Mouse (Mus musculus) adrenal gland, adult 8-10 months (tissue): ENCODE data around the gene Otx1. TPM values are rescaled to one million over a fixed set of nuclear protein-coding genes. Genes with fewer than 3 reads are reported as not detected.

ENCODE experiments used
- DNase-seq: peaks from one replicate; pipeline ENCODE4 v3.0.0; 2022
- total RNA-seq, 4 experiments: library from RNA; stranded (reverse); gene quantifications; 2 replicates each; pipeline ENCODE4 v1.2.4; 2022

Gene Otx1
- total RNA-seq, 4 experiments from 2014 or later = not detected

DNA sequence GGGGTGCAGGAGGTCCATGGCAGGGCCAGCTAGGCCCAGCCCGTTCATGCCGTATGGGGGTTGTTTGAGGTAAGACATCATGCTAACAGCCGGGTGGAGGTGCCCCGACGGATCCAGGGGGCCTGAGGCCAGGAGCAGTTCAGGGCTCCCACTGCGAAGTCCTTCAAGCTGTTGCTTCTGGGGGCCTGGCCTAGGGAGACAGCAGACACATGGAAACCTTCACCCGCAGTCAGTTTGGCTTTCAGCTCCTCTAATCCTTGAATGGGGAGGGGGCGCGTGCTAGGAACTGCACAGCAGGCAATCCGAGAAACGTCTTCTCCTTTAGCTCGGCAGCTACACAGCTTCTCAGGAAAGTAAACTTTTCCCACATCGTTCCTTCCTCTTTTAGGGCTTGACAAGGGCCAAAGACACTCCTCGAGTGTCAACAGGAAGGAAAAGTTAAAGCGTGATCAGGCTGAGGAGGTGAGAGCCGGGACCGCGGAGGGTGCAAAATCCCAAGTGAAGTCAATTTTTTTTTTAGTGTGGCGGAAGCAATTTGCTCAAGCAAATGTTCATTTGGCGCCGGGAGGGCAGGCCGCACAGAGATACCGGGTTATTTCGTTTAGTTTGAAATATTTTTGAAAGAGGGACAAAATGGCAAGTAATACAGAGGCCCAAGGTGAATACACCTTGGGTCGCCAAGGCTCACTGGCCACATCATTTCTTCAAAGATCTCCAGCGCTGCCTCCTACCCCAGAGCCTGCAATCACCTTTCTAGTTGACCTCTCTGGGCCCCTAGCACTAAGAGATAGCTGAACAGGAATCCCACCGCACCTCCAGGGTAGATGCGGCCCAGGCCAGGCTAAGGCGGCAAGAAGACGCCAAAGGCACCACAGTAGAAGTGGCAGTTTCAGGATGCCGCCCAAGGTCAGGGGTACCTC lies 3.0 kb downstream of the Otx1 start:
- DNase-seq = no peak

DNA sequence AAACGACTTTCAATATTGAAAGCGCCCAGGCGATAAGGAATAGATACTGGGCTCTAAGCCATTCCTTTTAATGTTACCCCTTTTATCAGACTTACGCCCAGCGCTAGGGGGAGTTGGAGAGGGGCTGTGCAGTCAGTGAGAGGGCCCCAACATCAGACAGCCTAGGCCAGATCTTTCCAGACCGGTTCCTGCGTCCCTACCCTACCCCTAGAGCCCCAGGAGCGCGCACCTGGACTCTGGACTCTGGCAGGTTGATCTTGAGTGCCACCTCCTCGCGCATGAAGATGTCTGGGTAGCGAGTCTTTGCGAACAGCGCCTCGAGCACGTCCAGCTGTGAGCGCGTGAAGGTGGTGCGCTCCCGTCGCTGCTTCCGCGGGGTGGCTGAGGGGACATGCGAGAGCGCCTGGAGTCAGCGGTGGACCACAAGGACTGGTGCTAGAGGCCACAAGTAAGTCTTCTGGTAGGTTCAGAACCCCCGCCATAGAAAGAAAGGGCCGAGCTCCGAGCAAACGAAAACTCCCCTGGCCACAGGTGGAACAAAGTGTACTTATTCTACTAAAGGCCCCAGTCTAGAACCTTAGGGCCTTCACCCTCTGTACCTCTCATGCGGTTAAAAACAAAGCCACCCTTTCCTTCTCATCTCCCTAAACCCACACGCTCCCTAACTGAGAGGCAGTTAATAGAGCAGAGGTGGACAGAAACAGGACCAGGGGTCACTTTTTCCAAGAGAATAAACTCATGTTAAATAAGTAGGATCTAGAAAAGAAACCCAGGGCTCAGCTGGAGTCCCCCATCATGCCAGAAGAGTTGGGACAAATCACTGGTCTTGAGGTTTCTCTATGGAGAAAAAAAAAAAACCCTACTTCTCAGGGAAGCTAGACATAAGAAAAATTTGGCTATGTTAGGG lies 4.3 kb downstream of the Otx1 start:
- no peak for DNase-seq

DNA sequence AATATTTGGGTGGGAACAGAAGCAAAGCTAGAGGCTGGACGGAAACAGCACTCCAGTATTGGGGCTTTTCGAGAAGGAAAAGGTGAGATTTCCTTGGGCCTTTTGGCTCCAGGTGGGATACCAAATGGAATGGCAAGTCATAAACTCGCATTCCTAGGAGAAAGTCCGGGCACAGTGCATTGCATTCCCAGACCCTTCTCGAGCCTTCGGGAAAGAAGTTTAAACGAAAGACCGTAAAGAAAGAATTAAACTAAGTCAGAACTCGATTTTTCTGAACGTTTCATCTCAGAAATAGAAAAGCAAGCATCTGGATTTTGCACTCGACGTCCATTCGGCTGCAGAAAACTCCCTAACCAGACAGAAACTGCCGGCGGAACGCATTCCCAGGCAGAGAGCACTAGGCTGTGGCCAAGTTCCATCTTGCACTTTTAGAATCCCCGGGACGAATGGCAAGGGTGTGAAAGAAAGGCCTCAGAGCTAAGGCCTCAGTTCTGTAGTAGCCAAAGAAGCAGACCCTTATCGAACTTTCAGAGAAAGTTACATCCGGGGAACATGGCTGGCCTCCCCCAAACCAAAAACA lies 5.0 kb downstream of the Otx1 start:
- DNase-seq = no peak

DNA sequence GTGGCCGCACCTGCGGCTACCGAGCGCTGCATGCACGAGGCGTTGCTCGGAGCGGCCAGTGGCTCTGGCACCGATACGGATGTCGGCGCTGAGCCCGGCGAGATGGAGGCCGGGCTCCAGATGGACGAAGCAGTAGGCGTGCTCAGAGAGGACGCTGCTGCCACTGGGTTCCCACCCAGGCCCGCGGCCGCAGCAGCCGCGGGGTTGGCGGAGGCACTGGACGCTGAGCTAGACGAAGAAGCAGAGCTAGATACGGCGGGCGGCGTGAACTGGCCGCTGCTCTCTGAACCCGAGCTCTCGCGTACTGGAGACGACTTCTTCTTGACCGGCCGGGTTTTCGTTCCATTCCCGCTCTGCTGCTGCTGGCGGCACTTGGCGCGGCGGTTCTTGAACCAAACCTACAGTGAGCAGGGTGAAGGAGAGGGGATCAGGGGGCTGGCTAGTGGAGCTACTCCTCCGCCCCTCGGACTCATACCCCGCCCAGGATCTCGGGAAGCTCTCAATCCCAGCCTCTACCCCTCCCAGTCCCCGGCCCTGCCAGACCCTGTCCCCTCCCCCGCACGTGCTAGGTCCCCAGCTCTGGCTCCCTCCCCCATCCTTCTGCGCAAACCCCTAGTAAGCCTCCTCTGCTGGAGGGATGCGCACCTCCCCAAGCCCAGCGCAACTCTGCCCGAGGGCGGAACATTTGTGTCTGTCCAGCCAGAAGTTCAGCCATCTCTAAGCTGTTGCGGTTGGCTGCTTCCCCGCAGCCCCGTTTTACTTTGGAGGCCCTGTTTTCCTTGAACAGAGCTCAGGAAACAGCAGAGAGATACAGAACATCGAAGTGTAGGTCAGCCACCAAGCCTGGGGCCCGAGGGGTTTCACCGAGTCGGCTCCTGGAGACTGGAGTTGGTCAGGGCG lies 5.8 kb downstream of the Otx1 start:
- DNase-seq = no peak

DNA sequence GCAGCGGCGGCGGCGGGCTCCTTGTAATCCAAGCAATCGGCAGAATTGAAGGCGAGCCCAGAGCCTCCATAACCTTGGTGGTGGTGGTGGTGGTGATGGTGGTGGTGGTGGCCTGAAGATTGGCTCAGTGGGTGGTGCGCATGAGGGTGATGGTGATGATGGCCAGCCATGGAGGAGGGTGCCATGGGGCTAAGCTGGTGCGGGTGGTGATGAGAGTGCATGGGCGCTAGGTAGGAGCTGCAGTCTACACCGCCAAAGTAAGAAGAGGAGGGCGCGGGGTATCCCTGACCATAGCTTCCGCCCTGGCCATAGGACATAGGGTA lies 6.4 kb downstream of the Otx1 start:
- DNase-seq = no peak

DNA sequence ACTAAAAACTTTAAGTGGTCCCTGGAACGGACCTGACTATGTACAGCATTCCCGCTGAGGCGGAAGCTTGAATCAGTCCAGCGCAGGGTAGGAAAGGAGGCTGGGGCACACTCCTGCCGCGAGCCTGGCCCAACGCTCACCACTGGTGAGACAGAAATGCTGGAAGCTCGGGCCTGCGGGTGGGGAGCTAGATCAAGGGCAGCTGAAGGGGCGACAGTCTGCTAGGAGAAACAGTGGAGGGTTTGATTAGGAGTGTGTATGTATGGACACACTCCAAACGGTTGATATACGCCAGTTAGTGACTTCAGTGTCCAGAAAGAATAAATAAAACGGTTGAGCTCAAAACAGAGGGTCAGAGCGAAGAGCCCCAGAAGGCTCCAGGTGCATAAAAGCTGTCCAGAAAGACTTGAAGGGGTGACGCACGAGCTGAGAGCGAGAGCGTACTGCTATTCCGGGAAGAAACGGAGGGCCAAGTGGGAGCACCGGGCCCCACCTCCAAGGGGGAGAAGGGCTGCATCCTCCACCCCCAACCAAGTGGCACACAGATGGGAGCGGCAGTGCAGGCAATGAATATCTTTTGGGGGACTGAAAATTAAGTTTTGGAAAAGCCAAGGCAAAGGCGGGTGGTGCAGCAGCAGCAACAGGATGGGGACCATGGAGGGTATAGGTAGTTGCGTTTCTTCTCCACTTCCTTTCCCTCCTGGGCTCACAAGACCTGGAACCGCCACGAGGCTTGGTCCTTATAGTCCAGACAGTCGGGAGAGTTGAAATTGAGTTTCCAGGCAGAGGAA lies 7.0 kb downstream of the Otx1 start:
- DNase-seq = no peak

DNA sequence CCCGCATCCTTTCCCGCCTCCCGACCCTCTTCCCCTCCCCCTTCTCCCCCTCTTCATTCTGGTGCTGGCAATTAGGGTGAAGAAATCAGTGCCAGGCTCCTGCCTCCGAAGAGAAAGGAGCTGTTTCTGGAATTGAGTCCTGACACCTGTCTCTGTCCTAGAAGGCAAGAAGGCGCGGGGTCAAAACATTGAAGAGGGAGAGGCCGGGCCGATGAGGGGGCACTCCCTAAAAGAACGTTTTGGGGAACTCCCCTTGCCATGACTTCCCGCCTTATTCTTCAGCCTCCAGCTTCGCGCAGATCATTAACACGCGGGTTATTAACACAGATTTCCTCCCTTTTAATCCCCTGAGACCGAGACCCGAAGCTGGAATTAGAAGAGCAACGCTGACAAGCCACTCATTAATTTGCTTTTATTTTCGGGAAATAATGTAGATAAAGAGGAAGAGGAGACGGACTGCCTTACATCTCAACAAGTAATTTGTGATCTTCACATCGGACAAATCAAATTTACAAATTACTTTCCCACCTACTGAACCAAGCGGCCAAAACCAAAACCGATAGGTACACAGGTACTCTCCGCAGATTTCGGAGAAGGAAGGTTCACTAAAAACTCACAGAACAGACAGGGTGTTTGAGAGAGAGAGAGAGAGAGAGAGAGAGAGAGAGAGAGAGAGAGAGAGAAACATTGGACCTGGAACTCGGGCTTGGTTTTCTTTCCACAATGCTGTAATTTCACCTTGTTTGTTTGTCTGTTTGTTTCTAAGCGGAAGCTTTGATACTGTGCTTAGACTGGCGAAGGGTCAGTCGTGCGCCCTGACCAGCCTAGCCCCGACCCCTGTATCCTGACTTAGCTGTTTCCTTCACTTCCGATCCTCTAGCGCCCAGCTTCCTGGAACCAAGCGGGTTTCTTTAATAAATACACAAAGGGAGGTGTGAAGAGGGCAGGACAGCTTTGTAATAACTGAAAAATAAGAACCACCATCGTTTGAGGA lies 8.0 kb downstream of the Otx1 start:
- no peak for DNase-seq

DNA sequence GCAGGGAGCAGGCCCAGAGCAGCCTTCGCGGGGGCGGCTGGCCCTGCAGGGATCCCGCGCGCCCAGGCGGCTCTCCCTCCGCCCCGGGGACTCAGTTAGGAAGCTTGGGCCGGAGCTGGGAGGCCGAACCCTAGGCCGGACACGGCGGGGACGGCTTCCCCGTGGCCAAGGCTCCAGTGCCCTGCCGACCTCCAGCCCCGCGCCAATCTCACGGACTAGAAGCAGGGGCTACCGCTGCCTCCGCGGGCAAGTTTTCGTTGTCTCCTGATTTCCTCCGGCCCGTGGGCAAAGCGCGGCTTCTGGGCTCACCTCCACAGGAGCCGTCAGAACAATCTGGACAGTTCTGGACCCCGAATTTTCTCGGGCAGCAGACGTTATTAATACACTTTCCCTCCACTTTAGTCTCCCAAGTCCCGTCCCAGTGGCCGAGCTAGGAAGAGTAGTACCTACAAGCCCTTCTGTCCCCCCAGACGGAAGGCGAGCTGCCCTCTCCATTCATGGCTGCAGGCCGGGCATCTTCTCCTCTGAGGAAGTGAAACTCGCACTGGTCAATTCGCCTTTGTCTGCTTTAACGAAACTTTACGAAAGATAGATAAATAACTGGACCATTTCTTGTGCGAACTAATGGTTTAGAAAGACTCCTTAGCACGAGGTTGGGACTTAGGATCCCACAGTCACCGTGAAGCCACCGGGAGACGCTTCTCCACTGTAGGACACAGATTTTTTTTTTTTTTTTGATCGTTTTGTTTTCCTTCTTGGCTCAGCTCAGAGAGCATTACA lies 8.9 kb downstream of the Otx1 start:
- no peak for DNase-seq

DNA sequence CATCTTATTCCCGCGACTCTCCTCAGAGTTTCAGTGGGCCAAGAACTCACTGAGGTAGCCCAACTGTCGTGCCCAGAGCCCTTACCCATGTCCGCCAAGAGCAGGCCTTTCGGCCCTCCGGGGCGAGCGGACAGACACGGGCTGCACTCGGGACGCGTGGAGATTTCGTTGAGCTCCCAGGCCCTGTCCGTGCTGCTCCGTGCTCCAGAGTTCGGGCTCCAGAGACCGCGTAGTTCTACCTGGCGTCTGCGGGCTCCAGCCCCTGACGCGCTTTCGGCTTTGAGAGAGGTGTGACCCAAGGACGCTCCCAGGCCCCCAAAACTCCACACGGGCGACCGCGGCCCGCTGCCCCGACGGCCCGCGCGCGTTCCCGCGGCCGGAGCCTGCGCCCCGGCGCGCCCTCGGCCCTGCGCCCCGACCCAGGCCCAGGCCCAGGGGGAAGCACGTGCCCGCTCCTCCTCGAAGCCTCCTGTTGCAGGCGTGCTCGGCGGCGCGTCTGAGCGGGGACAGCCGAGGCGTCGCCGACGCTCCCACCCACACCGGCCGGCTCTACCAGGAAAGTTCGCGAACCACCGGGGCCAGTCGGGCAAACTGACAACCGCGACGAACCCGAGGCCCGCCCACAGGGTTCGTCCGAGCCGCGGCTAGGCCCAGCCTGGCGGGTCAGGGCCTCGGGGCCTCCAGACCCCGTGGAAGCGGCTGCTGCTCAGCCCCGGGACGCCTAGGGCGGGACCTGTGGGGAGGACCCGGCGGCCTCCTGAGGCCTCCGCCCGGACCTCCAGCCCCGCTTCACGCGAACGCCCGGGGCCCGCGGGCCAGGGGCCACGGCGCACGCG lies 9.7 kb downstream of the Otx1 start:
- DNase-seq = no peak

DNA sequence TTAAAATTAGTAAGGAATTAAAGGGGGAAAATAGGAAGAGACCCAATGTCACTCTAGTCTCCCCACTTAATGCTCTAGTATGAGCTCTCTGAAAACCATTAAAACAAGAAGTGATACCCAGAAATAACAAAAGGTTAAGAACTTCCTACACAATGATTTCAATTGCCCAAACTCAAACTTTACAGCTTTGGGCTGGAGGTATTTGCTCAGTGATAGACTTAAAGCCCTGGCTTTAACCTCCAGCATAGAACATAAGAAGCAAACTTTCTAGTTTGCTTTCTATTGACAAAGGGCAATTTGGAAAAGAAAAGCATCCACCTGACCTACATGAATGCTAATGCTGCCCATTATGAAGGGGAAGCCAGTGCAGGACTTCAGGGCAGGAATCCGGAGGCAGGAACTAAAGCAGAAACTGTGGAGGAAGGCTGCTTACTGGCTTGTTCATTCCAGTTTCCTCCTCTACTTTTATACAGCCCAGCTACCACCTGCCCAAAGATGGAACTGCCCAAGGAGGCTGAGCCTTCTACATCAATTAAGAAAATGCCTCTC lies 14.2 kb downstream of the Otx1 start:
- DNase-seq = no peak

DNA sequence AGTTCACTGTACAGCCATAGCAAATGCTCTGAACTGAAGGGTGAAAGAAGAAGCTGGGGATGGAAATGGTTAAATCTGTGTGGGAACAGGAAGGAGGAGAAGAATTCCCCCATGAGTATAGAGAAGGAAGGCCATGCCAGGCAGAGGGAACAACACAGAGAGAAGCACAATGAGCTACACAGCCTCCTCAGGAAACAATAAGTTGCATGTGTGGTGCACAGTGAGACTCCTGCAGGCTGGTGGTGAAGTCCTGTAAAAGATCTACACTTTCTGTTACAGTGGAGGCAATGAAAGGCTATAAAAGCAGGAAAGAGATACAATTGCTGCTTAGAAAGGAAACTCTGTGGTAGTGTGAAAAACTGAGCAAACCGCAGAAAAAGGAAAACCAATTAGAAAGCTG lies 17.6 kb downstream of the Otx1 start:
- no peak for DNase-seq

DNA sequence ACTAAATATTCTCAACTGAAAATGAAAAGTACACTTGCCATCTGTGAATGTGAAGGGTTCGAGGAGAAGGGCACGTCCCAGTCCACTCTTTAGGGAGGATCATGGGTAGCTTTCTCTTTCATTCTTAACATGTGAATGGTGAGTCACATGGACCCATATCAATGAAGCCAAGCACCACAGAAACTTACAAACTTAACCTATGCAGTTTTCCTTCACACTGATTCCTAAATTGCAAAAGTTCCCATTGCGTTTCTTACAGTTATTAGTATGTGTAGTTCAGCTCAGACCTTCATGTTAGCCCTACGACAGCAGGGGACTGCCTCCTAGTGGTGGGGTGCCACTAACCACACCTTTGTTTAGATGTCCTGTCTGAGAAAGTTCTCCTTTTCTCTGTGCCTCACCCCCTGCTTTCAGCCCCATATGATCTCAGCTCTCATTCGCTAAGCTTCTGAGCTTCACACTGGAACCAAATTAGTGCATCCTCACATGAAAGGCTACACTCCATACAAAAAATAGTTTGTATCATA lies 28.6 kb downstream of the Otx1 start:
- DNase-seq = no peak

DNA sequence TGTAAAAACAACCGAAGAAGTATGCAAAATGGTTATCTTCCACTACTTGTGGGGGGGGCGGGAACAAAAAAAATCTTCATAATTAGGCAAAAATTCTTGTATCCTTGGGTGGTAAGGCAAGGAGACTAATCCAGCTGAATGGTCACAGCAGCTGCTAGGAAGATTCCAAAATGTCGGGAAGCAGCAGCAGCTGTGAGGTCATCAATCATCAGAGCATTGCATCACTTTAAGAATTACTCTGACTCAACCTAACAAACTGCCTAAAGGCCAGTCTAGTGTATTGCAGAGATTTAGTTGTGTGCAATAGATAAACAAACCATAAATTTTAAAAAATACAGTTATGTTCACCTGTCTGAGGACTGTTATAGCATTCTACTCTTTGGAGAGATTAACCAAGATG lies 29.1 kb downstream of the Otx1 start:
- no peak for DNase-seq

DNA sequence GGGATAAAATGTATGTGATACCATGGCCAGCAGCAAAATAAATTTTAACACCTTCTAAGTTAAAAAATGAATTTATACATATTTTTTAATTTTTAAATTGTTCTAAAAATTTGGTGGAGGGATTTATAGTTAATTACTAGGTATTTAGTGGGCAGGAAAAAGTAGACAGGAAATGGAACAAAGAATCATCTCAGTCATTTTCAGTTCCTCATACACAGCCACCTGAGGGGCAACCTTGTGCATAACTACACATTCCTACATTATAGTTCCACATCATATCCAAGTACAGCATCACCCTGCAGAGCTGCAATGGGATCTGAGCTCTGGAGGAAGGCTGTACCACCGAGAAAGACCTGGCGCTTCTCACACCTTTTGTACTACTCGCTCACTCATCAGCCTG lies 33.8 kb downstream of the Otx1 start:
- no peak for DNase-seq

DNA sequence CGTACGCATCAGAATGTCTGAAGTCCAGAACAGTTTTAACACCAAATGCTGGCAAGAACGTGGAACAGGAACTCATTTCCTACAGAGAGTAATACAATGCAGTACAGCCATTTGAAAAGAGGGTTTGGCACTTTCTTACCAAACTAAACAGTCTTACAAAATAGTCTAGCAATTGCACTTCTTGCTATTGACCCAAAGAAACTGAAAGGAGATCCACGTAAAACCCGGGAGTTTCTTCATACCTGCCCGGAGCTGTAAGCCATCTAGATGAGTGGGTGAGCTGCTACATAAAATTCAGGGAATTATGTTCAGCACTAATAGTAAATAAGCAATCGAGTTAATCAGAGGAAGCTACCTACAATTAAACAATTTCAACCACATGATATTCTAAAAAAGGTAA lies 47.5 kb downstream of the Otx1 start:
- DNase-seq = no peak

DNA sequence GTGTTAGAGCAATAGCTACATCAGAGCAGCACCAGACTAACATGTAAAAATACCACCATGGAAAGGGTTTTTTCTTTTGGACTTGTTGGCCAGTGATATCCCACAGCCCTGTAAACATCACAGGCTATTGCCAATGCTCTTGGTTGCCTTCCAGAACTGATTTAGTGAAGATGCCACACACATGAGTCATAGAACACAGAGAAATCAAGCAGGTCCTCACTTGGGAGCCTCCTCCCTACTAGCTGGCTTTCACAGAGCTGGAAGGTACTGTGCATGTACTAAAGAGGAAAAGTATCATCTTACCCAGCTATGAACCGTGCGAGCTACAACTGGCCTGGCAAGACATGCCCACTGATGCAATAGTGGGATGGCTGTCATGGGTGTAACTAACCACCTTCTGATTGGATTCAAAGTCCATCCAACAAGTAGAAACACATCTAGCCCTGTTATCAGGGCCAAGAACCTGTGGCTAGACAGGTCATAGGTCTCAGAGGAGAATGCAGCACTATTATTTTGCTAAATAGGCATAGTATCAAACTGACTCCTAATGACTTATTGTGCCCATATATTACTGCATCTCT lies 51.0 kb downstream of the Otx1 start:
- DNase-seq = no peak

DNA sequence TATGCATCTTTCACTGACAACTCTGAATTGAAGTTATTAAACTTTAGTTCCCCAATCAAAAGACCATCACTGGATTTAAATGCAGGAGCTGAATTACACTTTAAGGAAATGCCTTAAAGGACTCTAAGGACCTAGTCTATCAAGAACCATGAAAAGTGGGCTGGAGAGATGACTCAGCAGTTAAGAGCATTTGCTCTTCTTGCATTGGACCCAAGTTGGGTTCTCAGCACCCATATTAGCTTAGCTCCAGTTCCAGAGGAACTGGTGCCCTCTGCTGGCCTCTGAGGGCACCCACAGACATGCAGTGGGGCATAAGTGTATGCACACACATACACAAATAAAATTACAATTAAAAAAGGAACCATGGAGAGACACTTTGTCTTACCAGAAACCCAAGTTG lies 52.6 kb downstream of the Otx1 start:
- DNase-seq = no peak
